Mouse (Mus musculus) CH12.LX (cell line): ENCODE measurements around the gene Mrps17. TPM values are rescaled to one million over a fixed set of nuclear protein-coding genes. Genes with fewer than 3 reads are reported as not detected.

Experiments used
- DNase-seq: peaks from one replicate; pipeline ENCODE4 v3.0.0-alpha.2; 2013; ENCODE audit errors: extremely low read depth
- H3K27ac ChIP-seq: 2 replicates; pipeline ENCODE4 v1.5.1; 2012; ENCODE audit warnings: low read depth, mild to moderate bottlenecking, control low read depth, moderate library complexity; ENCODE audit not compliant: insufficient read depth
- H3K27me3 ChIP-seq: replicated peaks from 2 replicates; pipeline ENCODE3; 2012; ENCODE audit warnings: inconsistent platforms
- H3K36me3 ChIP-seq, 2 experiments: replicated peaks in 1 of 2; 2 replicates each; pipeline versions ENCODE3 to v1.6.1; 2012; ENCODE audit warnings: inconsistent platforms in 1 of 2, low read length in 1 of 2, mild to moderate bottlenecking in 1 of 2, mixed read lengths in 1 of 2, moderate library complexity in 1 of 2; ENCODE audit not compliant: control insufficient read depth in 1 of 2, insufficient read depth in 1 of 2
- H3K4me1 ChIP-seq, 2 experiments: 2 replicates each; pipeline ENCODE4 v1.6.1; 2012; ENCODE audit warnings: inconsistent platforms in 1 of 2, moderate library complexity in 1 of 2; ENCODE audit not compliant: insufficient read depth in 2 of 2, control insufficient read depth in 1 of 2
- H3K4me2 ChIP-seq: 2 replicates; pipeline ENCODE4 v1.6.1; 2012; ENCODE audit warnings: low read depth, mild to moderate bottlenecking, control low read depth; ENCODE audit not compliant: poor library complexity, insufficient read depth, severe bottlenecking
- H3K4me3 ChIP-seq, 3 experiments: fragments of 150-350 bp in 1 of 3; sonication (generic) in 1 of 3; replicated peaks in 1 of 3; 2 replicates each; pipeline versions ENCODE3 to v1.5.1; 2011 to 2012; ENCODE audit warnings: low read depth in 2 of 3, low read length in 2 of 3, mild to moderate bottlenecking in 2 of 3, moderate library complexity in 2 of 3, control low read depth in 1 of 3, improper control_type of control experiment in 1 of 3, inconsistent platforms in 1 of 3, mixed read lengths in 1 of 3; ENCODE audit not compliant: poor library complexity in 1 of 3
- H3K79me2 ChIP-seq: replicated peaks from 2 replicates; pipeline ENCODE4 v1.6.1; 2012; ENCODE audit warnings: mild to moderate bottlenecking, moderate library complexity; ENCODE audit not compliant: control insufficient read depth, poor library complexity, insufficient read depth, severe bottlenecking; ENCODE audit errors: extremely low read depth
- H3K9ac ChIP-seq: 2 replicates; pipeline ENCODE4 v1.6.1; 2012; ENCODE audit warnings: low read depth, mild to moderate bottlenecking, control low read depth, moderate library complexity; ENCODE audit not compliant: insufficient read depth
- H3K9me3 ChIP-seq: replicated peaks from 2 replicates; pipeline ENCODE3; 2012; ENCODE audit warnings: low read length, inconsistent platforms, mixed read lengths
- CHD1 ChIP-seq: IDR thresholded peaks from 2 replicates; pipeline ENCODE4 v1.6.1; 2012; ENCODE audit warnings: low read depth, low read length, improper control_type of control experiment, inconsistent platforms
- CHD2 ChIP-seq: IDR thresholded peaks from 2 replicates; pipeline ENCODE4 v1.6.1; 2011; ENCODE audit warnings: low read length, improper control_type of control experiment
- CTCF ChIP-seq, 2 experiments: IDR thresholded peaks in 1 of 2; conservative IDR thresholded peaks in 1 of 2; 2 replicates each; pipeline ENCODE4 v1.5.1; 2011 to 2012; ENCODE audit warnings: low read depth in 2 of 2, low read length in 2 of 2, improper control_type of control experiment in 1 of 2, inconsistent platforms in 1 of 2, mild to moderate bottlenecking in 1 of 2, moderate library complexity in 1 of 2
- ELF1 ChIP-seq: IDR thresholded peaks from 2 replicates; pipeline ENCODE4 v1.6.1; 2014; ENCODE audit warnings: low read depth, mild to moderate bottlenecking, inconsistent platforms, low read length, improper control_type of control experiment
- EP300 ChIP-seq: IDR thresholded peaks from 2 replicates; pipeline ENCODE4 v1.6.1; 2011; ENCODE audit warnings: low read length, improper control_type of control experiment
- ETS1 ChIP-seq: conservative IDR thresholded peaks from 2 replicates; pipeline ENCODE4 v1.6.1; 2012; ENCODE audit warnings: low read depth, mild to moderate bottlenecking, inconsistent platforms, low read length, improper control_type of control experiment, moderate library complexity
- HCFC1 ChIP-seq: IDR thresholded peaks from 2 replicates; pipeline ENCODE4 v1.6.1; 2012; ENCODE audit warnings: low read depth, mild to moderate bottlenecking, inconsistent platforms, low read length, improper control_type of control experiment
- JUN ChIP-seq: IDR thresholded peaks from 2 replicates; pipeline ENCODE4 v1.6.1; 2011; ENCODE audit warnings: low read depth, mild to moderate bottlenecking, low read length, improper control_type of control experiment, moderate library complexity; ENCODE audit not compliant: insufficient read depth
- MAFK ChIP-seq: IDR thresholded peaks from 2 replicates; pipeline ENCODE4 v1.6.1; 2011; ENCODE audit warnings: low read length, improper control_type of control experiment; ENCODE audit not compliant: insufficient replicate concordance
- MAX ChIP-seq: IDR thresholded peaks from 2 replicates; pipeline ENCODE4 v1.6.1; 2011; ENCODE audit warnings: low read length, improper control_type of control experiment
- MYC ChIP-seq: IDR thresholded peaks from 2 replicates; pipeline ENCODE4 v1.6.1; 2011; ENCODE audit warnings: low read depth, mild to moderate bottlenecking, improper control_type of control experiment, low read length
- NELFE ChIP-seq: IDR thresholded peaks from 2 replicates; pipeline ENCODE4 v1.6.1; 2011; ENCODE audit warnings: low read depth, low read length, improper control_type of control experiment
- PAX5 ChIP-seq: IDR thresholded peaks from 2 replicates; pipeline ENCODE4 v1.6.1; 2012; ENCODE audit warnings: low read length, inconsistent platforms, mixed read lengths
- POLR2AphosphoS2 ChIP-seq: IDR thresholded peaks from 2 replicates; pipeline ENCODE4 v1.6.1; 2011; ENCODE audit warnings: low read depth, low read length, improper control_type of control experiment
- RCOR1 ChIP-seq: conservative IDR thresholded peaks from 2 replicates; pipeline ENCODE4 v1.6.1; 2012; ENCODE audit warnings: low read depth, mild to moderate bottlenecking, inconsistent platforms, low read length, improper control_type of control experiment
- TBP ChIP-seq: conservative IDR thresholded peaks from 2 replicates; pipeline ENCODE4 v1.6.1; 2011; ENCODE audit warnings: low read depth, low read length, improper control_type of control experiment
- TCF12 ChIP-seq: IDR thresholded peaks from 2 replicates; pipeline ENCODE4 v1.6.1; 2014; ENCODE audit warnings: low read depth, mild to moderate bottlenecking, inconsistent platforms, low read length, improper control_type of control experiment
- USF1 ChIP-seq: IDR thresholded peaks from 2 replicates; pipeline ENCODE4 v1.6.1; 2014; ENCODE audit warnings: low read depth, mild to moderate bottlenecking, inconsistent platforms, low read length, improper control_type of control experiment
- ZC3H11A ChIP-seq: IDR thresholded peaks from 2 replicates; pipeline ENCODE4 v1.6.1; 2012; ENCODE audit warnings: low read depth, mild to moderate bottlenecking, inconsistent platforms, low read length, improper control_type of control experiment
- ZMIZ1 ChIP-seq: IDR thresholded peaks from 2 replicates; pipeline ENCODE4 v1.6.1; 2012; ENCODE audit warnings: low read depth, mild to moderate bottlenecking, inconsistent platforms, low read length, improper control_type of control experiment
- dilution Hi-C: fragments of 300-500 bp; cut with MboI; formaldehyde crosslinking; loops from 2 replicates; pipeline ENCODE4 v1.14.3; 2020; ENCODE audit warnings: low sequenced_read_pairs; ENCODE audit not compliant: extremely low pct_unique_long_range_greater_than_20kb, extremely low pct_ligation_motif_present
- in situ Hi-C: fragments of 300-500 bp; cut with MboI; formaldehyde crosslinking; loops from 3 replicates; pipeline ENCODE4 v1.14.3; 2019; ENCODE audit warnings: low sequenced_read_pairs, low pct_ligation_motif_present, low pct_unique_long_range_greater_than_20kb, mixed read lengths
- polyA plus RNA-seq: library from polyadenylated mRNA; unstranded; fragments of >175 nt; gene quantifications from 2 replicates; pipeline ENCODE4 v1.2.1, GENCODE M21; 2012; ENCODE audit warnings: low read depth; ENCODE audit not compliant: insufficient read length
- total RNA-seq, 2 experiments: library from RNA; depleted of rRNA; stranded (reverse); fragments of 300-350 nt in 1 of 2; fragments of >200 nt in 1 of 2; gene quantifications; 2 replicates each; pipeline ENCODE4 v1.2.3; 2012 to 2014

Mrps17 gene
- total and polyA plus RNA-seq, 3 experiments: 119 to 156 (median 136) TPM

DNA sequence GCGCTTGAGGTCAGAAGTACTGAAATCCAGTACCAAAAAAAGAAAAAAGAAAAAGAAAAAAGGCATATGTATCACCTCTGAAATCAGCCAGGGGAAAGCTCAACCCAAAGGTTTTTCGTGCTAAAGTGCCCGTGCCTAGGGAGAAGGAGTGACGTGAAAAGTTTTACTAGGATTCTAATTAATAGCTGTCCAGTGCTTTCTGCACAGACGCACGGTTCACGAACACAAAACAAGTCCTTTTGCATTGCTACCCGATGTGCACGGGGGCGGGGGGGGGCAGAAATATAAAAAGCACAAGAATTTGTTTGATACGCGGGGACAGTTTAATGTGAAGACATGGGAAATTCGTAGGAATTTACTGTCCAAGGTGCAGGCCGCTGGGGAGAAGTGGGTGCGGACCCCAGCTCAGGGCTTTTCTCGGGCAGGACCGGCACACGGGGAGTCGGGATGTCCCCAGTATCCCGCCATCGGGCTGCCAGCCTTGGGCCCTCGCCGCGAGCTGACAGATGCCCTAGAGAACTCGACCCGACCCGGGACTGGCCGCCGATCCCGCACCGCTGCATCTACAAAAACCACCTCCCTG, 45.8 kb upstream of the Mrps17 start:
- in situ Hi-C loops (no loop called here), dilution Hi-C loops (no loop called here)
- Histone ChIP-seq H3K4me1 (no peaks in the 10 kb centered on the region), H3K36me3 (no peaks in the 10 kb centered on the region), H3K27ac (no peak overlapping the region), H3K4me2 (no peak overlapping the region), H3K79me2 (no peaks in the 10 kb centered on the region), H3K4me3 (no peak overlapping the region), H3K9ac (no peak overlapping the region), H3K9me3 (peaks cover 2% of the 10 kb centered on the region), H3K27me3 (peaks cover 48% of the 10 kb centered on the region)
- no peak for DNase-seq
- TF ChIP-seq TCF12 (no peak), CTCF (conservative IDR thresholded peaks at IDR 0.05 in 1 of 2, IDR thresholded peaks at IDR 0.05 in 1 of 2; ENCODE audit: low read depth in 2 of 2, low read length in 2 of 2) (no peak), JUN (no peak), ZC3H11A (no peak), HCFC1 (no peak), ZMIZ1 (no peak), POLR2AphosphoS2 (no peak), PAX5 (no peak)

DNA sequence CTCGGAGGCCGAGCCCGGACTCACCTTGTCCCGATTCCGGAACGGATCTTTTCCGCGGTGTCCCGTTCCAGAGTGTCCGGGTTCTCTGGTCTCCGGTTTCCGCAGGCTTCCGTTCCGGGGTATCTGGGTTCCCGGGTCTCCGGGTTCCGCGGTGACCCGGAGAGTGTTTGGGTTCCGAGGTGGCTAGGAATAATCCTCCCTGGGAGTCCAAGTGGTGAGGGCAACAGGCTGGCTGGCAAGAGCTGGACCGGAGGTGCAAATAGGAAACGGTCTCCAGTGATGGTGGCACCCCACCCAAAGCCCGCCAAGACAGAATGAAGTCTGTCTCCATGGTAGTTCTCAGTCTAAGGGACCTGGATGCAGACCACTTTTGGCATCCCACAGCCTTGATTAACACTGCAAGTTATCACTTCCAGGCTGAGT, 45.2 kb upstream of the Mrps17 start, which contains the start of gene Zfp11:
Gene Zfp11, minus strand, starts transcription at position 64 of the 423 bp plus-strand sequence.
- dilution Hi-C loops (no loop called here), in situ Hi-C loops (no loop called here)
- H3K27ac ChIP-seq: no peak within 1 kb of the TSS
- DNase-seq: no peak
- TF ChIP-seq CHD1 (no peak), MAFK (no peak), MAX (no peak), CHD2 (no peak), TBP (no peak), JUN (no peak), EP300 (no peak), USF1 (no peak), CTCF (conservative IDR thresholded peaks at IDR 0.05 in 1 of 2, IDR thresholded peaks at IDR 0.05 in 1 of 2; ENCODE audit: low read depth in 2 of 2, low read length in 2 of 2) (no peak), NELFE (no peak), MYC (no peak), ETS1 (no peak), ELF1 (no peak), RCOR1 (no peak)
- no peaks in the 10 kb centered on the region for H3K4me1 ChIP-seq
- no peaks in the 10 kb centered on the region for H3K36me3 ChIP-seq
- no peak within 1 kb of the TSS for H3K4me2 ChIP-seq
- no peak within 1 kb of the TSS for H3K4me3 ChIP-seq
- H3K27me3 ChIP-seq: peaks cover 43% of the 10 kb centered on the region
- no peaks in the 10 kb centered on the region for H3K79me2 ChIP-seq
- no peak within 1 kb of the TSS for H3K9ac ChIP-seq
- H3K9me3 ChIP-seq: peaks cover 2% of the 10 kb centered on the region
